Mouse (Mus musculus) T-helper 17 cell (primary cell): ENCODE results near the gene Hecw2.

Experiments
- in situ Hi-C, 2 experiments: fragments of 300-600 bp; cut with MboI, MseI; formaldehyde crosslinking; loops; 1 replicate in 1 of 2; 2 replicates in 1 of 2; pipeline ENCODE4 v1.15.1; 2025; ENCODE audit warnings: high pct_unique_total_duplicates in 2 of 2

Hecw2 gene

DNA sequence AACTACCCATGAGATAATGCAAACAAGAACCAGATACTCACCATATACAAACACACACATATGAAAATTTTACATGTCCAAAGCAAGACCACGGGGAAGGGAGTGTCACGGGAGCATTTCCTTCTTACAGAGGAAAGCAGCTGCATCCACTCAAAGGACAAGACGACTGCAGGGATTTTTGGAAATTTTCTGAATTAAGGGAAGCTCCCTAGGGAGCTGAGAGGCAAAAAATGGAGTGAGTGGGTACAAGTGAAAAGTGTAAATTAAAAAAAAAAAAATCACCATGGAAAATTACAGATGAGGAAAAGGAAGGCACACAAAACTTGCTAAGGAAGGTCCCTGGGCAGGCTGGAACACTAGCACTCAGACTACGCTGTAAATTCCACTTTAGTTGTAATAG lies 353.9 kb downstream of the Hecw2 start:
- in situ Hi-C loops: loop anchor here (5.0 kb wide), 3 partner anchors 49 to 124 kb away; no protein-coding TSS in a partner anchor

DNA sequence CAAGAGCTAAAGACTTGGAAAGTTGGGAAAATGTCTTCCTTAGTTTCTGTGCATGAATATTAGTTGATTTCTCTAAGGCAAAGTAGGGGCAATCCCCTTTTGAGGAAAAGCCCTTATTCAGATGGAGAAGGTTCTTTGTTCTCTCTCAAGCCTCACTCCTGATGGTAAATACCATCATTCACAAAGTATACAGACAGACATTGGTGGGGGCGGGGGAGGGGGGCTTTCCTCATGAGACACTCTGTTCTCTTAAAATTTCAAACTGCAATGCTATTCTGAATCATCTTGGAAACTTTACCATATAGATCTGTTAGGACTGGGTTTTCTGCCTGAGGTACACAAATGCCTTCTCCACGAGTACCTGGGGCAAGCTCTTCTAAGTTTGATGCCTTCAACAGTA lies 355.6 kb downstream of the Hecw2 start:
- in situ Hi-C loops: no loop called here

DNA sequence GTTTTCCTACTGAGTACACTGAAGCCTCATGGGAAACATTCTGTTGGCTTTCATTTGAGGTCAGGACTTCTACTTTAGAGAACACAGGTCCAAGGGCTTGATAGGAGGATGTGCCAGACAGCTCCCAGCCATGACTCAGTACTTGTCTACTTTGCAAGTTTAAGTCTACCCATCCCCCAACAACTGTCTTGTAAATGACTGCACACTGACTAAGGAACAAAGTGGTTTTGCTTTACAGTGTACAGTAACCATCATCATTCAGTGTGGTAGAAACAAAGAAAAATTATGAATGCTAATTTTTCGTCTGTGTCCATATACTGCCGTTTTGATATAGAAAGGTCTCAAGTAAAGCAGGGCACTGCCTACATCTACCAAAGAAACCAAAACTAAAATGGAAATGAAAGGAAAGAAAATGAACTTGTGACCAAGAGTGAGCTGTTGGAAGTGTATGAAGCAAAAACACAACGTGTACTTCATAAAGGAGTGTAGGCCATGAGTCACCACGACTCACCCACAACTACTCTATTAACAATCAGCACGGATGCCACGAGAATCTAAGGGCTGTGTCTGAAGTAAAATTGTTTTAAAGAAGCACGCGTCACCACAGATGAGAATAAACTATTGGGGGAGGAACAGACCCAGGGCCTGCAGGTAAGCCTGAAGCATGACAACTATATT lies 356.6 kb downstream of the Hecw2 start:
- in situ Hi-C loops: no loop called here

DNA sequence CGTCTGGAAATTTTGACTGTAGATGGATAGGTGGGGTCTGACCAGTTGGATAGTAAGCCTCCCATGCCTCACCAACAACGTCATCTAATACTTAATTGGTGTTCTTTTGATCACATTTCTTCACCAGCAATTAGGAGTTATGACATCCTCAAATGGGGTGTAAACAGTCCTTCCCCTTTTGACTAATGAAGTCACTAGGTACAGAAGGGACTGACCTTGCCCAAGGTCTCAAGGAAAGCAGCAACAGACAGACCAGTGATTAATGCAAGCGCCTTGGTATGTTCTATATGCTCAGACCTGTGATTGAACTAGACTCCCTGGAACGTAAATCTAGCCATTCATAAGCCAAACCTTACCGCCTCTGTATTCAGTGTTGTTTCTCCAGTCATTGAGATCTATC lies 364.7 kb downstream of the Hecw2 start:
- in situ Hi-C loops: no loop called here

DNA sequence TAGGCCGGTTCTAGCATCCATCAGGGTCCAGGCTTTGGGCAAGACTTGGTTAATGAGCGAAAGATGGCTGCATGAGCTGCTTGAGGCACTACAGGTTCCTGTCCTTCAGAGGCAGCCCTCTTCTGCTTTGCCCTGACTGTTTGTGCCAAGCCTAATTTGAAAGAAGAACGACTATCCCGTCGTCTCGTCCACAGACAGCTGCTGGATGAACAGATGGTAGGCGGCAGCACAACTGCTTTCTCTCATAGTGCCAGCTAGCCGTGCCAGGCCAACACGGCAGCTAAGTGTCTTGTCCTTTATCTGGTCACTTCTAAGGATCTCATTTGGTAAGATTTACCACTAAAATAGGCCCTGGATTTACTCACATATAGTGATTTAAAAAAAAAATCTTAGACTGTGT lies 365.9 kb downstream of the Hecw2 start:
- in situ Hi-C loops: no loop called here

DNA sequence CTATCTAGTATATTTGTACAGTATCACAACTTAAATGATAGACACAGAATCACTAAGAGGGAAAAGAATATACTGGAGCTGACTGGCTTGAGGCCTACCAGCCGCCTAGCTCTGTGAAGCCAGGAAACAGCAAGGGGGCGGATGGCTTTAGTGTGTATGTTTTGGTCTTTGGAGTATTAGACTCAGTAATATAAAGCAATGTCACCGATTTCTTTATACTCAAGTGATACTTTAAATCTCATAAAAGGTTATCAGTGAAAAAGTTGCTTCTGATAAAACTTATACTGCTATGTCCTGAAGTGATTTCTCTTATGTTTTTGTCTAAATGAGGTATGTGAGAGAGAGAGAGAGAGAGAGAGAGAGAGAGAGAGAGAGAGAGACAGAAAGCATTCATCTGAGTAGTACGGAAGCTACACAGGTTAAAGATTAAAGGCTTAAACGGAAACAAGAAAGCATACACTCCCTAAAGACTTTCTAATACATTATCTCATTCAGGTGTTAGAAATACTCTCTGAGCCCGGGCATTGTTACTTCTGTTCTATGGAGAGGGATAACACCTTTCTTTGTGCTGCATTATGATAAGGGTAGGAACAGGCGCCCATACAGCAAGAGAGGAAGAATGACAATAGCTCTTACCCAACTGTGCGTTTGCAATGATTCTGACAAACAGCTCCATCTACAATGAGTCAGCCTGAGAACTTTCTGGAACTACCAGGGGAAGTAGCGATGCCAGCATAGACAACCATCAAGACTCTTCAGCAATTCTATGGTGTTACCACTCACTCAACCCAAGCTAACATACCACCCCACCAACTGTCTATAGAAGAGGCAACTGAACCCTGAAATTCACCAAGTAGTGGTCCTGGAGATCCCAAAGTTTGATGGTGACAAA lies 370.3 kb downstream of the Hecw2 start:
- in situ Hi-C loops: no loop called here

DNA sequence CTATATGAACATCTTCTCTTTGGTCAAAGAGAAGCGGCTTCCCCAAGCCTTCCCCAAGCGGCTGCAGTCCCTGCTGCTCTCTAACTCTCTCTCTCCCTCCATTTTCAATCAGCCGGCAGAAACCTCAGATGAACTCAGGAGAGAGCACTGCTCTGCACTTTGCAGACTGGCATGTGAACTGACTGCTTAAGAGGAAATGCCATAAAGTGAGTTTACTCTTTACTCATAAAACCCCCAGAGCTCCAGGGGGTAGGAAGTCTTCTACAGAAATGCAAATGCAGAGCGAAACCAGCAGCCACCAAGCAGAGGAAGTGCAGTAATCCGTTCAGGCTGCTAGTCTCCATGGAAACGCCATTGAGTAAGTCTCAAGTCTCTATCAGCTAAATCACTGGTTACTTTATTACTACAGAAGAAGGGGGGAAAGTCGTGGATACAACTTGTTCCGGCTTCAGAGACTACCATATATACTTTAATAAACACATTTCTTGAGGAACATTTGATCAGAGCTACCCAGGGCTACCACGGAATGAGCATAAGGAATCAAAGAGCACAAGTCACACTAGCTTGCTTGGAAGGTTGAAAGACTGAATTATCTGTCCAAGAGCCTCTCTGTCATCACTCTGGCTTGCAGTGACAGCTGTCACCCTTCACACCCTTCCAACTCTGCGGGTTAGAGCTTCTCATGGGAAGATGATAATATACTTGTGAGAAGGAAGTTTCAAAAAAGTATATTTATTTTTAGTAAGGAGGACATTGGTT lies 371.1 kb downstream of the Hecw2 start:
- in situ Hi-C loops: no loop called here

DNA sequence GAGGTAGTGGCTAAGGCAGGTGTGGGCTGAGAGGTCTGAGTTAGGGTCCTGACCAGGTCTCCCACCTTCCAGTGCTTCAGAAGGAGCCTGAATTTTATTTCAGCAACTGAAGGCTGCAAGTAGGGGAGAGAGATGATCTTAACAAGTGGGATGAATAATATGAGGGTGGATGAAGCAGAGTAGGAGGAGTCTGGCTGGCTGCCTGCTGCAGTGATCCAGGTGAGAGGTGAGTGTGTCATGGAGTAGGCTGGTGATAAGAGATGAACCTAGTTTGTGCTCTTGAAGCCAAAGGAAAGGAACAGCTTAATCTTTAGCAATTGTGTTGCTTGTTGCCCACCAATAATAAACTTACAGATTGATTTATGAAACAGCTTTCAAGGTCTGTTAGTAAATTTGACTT lies 373.0 kb downstream of the Hecw2 start:
- in situ Hi-C loops: no loop called here

DNA sequence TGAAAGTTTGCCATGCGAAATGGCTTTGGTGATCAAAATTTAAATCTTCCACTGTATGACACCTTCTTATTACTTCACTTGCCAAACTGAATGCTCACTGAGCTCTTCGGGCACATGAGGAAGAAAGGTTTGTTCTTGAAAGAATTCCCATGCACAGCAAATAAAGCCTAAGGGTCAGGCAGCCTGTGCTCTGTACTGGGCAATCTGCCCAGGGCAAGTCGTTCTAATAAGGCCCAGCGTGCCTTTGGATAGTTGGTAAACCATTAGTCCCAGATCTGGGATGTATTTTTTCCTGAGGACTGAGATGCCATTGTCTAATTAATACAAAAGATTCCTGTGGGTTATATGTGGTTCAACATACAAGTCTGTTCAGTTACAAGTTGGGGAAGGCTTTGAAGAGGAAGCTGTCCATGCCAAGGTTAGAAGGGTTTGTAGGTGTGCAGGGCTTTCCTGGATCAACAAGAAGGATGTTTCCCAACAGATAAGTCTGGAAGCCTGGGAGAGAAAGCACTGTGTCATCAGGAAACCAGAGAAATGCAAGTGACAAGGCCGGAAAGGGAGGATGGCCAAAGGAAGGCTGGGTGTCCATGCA lies 374.8 kb downstream of the Hecw2 start:
- in situ Hi-C loops: no loop called here

DNA sequence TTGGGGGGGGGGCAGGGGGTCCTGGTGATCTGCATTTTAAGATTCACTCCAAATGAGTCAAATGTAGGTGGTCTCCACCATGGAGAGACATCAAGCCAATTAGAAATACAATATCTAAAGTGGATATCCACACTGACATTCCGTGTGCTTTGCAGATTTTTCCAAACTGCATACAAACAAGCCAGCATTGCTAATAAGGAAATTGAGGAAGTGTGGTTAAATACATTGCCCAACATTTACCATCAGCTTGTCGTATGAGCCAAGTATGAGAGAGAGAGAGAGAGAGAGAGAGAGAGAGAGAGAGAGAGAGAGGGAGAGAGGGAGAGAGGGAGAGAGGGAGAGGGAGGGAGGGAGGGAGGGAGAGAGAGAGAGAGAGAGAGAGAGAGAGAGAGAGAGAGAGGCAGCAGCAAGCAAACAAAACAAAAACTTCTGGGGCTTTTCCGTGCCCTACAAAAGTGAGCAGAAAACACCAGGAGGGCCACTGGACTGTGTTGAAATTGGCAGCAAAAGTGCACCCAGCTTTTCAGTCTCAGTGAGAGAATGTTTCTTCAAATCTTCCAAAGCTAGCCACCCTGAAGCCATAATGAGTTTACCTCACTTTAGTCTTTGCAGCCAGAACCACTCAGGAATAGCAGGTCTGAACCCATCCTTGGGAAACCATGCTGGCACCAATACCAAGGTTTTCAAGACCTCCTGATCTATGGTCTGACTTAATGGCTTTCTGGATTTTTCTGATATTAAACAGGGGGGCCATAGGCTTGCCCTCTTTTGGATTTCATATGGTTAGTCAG lies 376.7 kb downstream of the Hecw2 start:
- in situ Hi-C loops: no loop called here

DNA sequence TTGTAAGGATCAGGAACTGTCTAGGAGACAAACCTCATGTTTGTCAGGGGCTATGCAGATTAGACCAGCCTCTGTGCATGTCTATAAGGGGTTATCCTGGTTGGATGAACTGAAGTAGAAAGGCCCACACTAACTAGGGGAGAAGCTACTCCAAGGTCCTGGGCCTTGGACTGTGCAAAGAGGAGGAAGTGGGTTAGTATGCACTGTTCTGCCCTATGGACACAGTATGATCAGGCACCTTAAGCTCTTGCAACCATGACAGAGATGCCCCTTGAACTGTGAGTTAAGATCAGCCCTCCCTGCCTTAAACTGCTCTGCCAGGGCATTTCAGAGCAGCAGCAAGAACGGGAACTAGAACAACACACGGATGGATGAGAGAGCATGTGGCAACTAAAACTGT lies 378.6 kb downstream of the Hecw2 start:
- in situ Hi-C loops: no loop called here

DNA sequence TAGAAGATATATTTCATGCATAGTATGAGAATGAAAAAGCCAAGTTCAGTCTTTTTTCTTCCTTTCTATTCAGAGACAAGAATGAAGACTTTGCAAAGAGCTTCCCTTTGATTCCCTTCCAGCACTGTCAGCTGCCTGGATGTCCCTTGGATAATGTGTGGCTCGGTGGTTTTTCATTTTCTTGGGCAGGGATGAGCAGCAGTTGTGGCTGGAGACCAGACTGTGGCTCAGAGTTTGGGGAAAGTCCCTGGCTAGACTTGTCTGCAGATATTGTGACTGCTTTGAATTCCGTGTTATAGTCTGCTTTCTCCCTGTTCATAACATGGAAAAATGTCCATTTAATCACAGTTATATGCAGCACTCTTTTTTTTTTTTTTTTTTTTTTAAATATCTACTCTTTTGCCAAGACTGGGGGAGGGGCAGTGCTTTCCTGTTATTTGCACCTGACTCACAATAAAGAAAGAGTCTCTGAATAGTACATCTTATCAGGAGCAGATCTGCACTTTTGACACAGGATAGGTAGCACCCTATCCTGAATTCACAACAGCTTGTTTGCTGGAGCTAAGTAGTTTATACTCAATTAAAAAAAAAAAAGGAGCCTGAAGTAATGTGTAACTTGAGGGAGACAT lies 380.8 kb downstream of the Hecw2 start:
- in situ Hi-C loops: no loop called here

DNA sequence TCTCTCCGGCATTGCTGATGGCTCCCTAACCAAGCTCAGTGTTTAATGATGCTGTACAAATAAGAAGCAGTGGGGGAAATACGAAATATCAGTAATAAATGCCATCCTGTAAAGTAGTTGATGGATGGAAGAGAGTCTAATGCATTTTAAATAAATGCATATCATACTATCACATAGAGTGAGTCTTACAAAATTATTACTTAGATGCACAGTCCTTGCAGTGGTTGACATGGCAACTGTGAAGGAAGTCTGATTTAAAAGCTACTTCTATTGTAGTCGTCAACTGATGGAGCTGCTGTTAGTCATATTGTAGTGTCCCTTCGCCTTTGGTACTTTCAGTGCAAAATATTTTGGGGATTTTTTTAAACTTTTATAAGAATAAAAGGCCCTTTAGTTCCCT lies 383.0 kb downstream of the Hecw2 start:
- in situ Hi-C loops: no loop called here

DNA sequence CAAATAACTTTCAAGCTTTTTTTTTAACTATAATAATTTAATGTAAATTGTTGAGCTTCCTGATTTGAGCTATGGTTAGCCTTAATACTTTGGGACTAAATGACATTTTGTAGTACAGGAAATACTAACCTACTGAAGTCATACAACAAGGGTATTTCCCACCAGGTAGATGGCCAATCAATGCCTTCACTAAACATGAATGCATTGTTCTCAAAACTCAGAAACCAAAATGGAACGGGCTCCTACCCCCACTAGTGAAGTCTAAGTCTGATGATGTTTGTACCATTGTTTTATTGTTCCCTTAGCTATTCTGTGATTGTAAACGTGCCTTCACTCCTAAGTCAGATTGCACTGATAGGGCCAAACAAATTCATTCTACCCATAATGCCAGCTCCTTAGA lies 386.7 kb downstream of the Hecw2 start:
- in situ Hi-C loops: no loop called here

DNA sequence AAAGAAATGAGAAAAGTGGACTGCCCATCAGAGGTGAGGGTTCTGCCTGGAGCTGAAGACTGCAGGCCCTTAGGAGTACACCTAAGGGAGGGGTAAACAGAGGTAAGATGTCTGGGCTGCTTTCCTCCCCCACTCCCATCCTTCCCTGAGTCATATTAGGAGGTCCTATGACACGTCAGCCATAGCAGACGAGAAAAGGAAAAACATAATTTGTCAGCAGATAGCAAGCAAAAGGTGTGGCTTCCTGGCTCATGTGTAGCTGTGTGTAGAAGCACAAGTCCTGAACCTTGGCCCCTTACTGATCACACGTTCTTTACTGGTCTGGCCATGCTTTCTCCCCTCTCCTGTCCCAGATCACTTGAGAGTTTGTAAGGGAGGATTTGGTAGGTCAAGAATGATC lies 397.2 kb downstream of the Hecw2 start:
- in situ Hi-C loops: loop anchor here (5.0 to 25.0 kb wide), 3 partner anchors 36 to 1114 kb away; no protein-coding TSS in a partner anchor

DNA sequence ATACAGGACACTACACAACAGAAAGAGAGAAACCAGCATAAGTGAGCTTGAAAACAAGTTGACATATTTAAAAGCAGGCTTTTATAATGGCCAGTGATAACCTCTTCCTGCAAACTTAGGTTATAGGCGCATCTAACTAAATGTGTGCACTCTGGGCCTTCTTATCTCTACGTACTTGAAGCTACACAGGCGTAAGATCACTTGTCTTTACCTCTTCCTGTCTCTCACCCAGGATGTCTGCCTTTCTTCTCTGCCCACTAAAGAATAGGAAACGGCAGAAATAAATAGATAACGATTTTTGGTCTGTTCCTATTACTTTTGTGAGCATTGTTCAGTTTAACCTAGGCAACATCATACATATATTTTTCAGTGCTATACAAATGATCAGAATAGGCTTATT lies 397.9 kb downstream of the Hecw2 start:
- in situ Hi-C loops: loop anchor here (5.0 to 25.0 kb wide), 3 partner anchors 35 to 1115 kb away; no protein-coding TSS in a partner anchor

DNA sequence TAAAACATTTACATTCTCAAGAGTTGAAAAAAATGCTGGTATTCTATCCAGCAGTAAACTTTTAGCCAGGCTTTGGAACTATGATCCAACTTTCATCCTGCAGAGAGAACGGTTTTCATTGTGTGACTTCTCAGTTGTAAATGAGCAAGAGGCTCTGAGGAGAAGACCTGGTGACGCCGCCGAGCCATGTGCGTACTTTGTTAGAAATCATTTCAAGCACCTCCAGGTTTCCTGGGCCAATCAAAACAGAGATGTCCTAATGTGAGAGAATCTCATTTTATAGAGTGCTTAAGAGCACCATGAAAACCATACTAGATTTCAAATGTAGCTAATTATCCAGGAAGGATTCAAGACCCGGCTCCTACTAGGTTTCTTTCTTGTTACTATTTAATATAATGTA lies 398.7 kb downstream of the Hecw2 start:
- in situ Hi-C loops: loop anchor here (5.0 to 25.0 kb wide), 3 partner anchors 34 to 1116 kb away; no protein-coding TSS in a partner anchor

DNA sequence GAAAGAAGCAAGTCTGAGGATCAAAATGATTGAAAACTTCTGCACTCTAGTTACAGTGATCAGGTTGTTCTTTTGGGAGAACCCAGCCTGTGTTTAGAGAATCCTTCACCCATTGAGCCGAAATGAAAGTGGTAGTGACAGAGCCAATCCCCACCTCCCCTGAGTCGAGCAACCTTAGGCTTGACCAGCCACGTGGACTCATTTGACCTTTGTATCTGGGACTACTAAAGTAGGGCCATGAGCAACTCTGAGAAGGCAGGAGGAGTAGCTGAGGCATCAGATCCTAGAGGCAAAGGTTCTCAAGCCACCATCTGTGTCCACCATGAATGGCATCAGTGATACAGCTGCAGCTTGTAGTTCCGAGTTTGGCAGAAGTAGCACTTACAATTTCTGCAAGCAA lies 399.4 kb downstream of the Hecw2 start:
- in situ Hi-C loops: loop anchor here (5.0 to 25.0 kb wide), 3 partner anchors 33 to 1117 kb away; no protein-coding TSS in a partner anchor

DNA sequence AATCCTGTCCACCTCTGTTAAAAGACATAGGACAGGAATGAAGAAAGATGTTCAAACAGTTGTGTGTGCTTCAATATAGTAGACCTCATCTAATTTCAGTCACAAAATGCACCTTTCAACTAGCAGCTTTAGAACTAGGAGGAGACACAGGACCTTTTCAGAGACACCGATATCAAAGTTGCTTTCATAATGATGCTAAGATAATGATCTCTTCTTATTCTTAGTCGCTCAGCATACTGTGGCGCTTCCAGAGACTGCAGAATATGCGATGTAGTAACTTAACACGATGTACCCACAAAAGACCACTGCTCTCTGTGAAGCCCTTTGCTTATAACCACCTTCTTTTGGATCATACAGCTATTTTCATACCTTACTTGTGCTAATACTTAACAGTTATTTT lies 399.9 kb downstream of the Hecw2 start:
- in situ Hi-C loops: loop anchor here (5.0 to 25.0 kb wide), 3 partner anchors 33 to 1117 kb away; no protein-coding TSS in a partner anchor

DNA sequence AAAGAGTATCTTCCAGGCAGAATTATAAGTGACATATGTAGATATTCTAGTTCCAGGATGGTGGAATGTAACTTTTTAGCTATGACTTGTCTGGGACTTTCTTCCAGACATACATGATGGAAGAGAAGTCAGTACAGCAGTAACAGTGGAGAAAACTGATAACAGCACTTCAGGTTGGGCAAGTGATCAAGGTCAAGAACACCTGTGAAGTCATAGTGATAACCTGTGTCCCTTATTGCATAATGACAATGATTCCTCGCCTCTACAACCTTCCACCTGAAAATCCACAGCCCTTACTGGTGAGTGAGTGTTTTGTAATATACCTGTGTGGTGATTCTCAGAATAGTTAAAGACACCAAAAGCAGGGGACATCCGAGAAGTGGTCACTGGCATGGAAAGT lies 400.7 kb downstream of the Hecw2 start:
- in situ Hi-C loops: loop anchor here (5.0 to 25.0 kb wide), 3 partner anchors 48 to 1118 kb away; no protein-coding TSS in a partner anchor
